Mouse (Mus musculus) liver, embryonic 14.5 days (tissue): ENCODE results near the gene Gucy1b2. TPM values are rescaled to one million over a fixed set of nuclear protein-coding genes. Genes with fewer than 3 reads are reported as not detected.

Source experiments
- ATAC-seq: fragments of 200-750 bp; cut with Nextera tagmentation; 2 replicates; pipeline ENCODE4 v1.8.0; 2017; ENCODE audit warnings: moderate number of reproducible peaks, mild to moderate bottlenecking, moderate library complexity; ENCODE audit not compliant: insufficient read depth
- DNase-seq, 3 experiments: peaks; one replicate each; pipeline ENCODE4 v3.0.0-alpha.2; 2012 to 2013; ENCODE audit warnings: low read depth in 3 of 3, low spot score in 3 of 3
- H3K27ac ChIP-seq: fragments of 300-500 bp; sonication (generic); 2 replicates; pipeline ENCODE4 v1.5.1; 2014; ENCODE audit warnings: moderate library complexity, mild to moderate bottlenecking, control low read depth, inconsistent platforms
- H3K27me3 ChIP-seq: fragments of 300-500 bp; sonication (generic); 2 replicates; pipeline ENCODE4 v1.6.1; 2014; ENCODE audit warnings: mild to moderate bottlenecking, low read length, moderate library complexity; ENCODE audit not compliant: control insufficient read depth, insufficient read depth
- H3K36me3 ChIP-seq: fragments of 300-500 bp; sonication (generic); replicated peaks from 2 replicates; pipeline ENCODE4 v1.6.1; 2014; ENCODE audit warnings: low read depth; ENCODE audit not compliant: control insufficient read depth, insufficient read depth
- H3K4me1 ChIP-seq, 2 experiments: fragments of 200-500 bp in 1 of 2; fragments of 300-500 bp in 1 of 2; sonication (generic) in 1 of 2; replicated peaks; 2 replicates each; pipeline ENCODE4 v1.6.1; 2012 to 2014; ENCODE audit warnings: antibody characterized with exemption in 1 of 2, inconsistent platforms in 1 of 2, low read length in 1 of 2; ENCODE audit not compliant: control insufficient read depth in 2 of 2, insufficient read depth in 2 of 2
- H3K4me2 ChIP-seq: fragments of 300-500 bp; sonication (generic); 2 replicates; pipeline ENCODE4 v1.6.1; 2014; ENCODE audit warnings: low read depth, mild to moderate bottlenecking, control low read depth, moderate library complexity
- H3K4me3 ChIP-seq, 2 experiments: fragments of 200-500 bp in 1 of 2; fragments of 300-500 bp in 1 of 2; sonication (generic) in 1 of 2; 2 replicates each; pipeline ENCODE4 v1.5.1; 2012 to 2014; ENCODE audit warnings: low read depth in 2 of 2, low read length in 2 of 2, mild to moderate bottlenecking in 2 of 2, control low read depth in 1 of 2, inconsistent platforms in 1 of 2, moderate library complexity in 1 of 2; ENCODE audit not compliant: insufficient read depth in 1 of 2
- H3K9ac ChIP-seq: fragments of 300-500 bp; sonication (generic); replicated peaks from 2 replicates; pipeline ENCODE4 v1.6.1; 2014; ENCODE audit warnings: mild to moderate bottlenecking, control low read depth, moderate library complexity
- H3K9me3 ChIP-seq: fragments of 300-500 bp; sonication (generic); 2 replicates; pipeline ENCODE4 v1.6.1; 2016; ENCODE audit warnings: low read length, mixed read lengths; ENCODE audit not compliant: control insufficient read depth
- CTCF ChIP-seq: IDR thresholded peaks from 2 replicates; pipeline ENCODE4 v1.5.1; 2016; ENCODE audit warnings: antibody characterized with exemption, low read depth, control low read depth
- EP300 ChIP-seq: IDR thresholded peaks from 2 replicates; pipeline ENCODE4 v1.6.1; 2016; ENCODE audit warnings: antibody characterized with exemption, low read depth
- WGBS: fragments of 180-500 bp; shearing (Covaris S2); extraction: QIAGEN DNeasy Blood & Tissue Kit; methylation state at CpG from one replicate; pipeline ENCODE4 v1.1.7; 2014; ENCODE audit not compliant: insufficient replicate concordance; 5-methylcytosine and 5-hydroxymethylcytosine counted together
- polyA plus RNA-seq, 2 experiments: library from polyadenylated mRNA; depleted of rRNA in 1 of 2; stranded (reverse) in 1 of 2; unstranded in 1 of 2; fragments of >200 nt; fragmentation: Nextera tagmentation in 1 of 2; extraction: Ambion mirVana in 1 of 2; gene quantifications; 2 replicates each; pipeline versions ENCODE4 v1.2.1 to v1.2.3; 2012 to 2014

The Gucy1b2 gene
- polyA plus RNA-seq, 2 experiments: not detected

DNA sequence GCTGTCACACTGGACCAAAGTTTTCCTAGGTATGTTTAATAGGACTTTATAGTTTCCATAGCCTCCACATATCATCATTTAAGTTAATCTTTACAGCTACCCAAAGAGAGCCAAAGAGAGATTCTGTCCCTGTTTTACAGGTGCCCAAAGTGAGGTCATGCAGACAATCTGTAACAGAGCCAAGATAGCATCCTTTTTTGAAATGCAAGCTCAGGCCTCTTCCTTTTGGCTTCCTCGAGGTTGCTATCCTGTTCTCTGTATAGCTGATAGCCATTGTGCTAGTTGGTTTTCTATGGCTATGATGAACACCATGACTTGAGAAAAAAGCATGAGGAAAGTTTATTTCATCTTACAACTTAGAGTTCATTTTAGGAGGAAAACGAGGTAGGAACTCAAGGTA, 80.0 kb downstream of the Gucy1b2 start:
- no peaks in the 10 kb centered on the region for H3K27me3 ChIP-seq
- H3K4me3 ChIP-seq: no peak overlapping the region
- TF ChIP-seq EP300 (no peak), CTCF (no peak)
- no peak overlapping the region for H3K4me2 ChIP-seq
- no peak for DNase-seq
- no peak overlapping the region for H3K9ac ChIP-seq
- H3K27ac ChIP-seq: no peak overlapping the region
- H3K9me3 ChIP-seq: no peaks in the 10 kb centered on the region
- 65% methylated on average over 2 of the region's 2 CpGs for WGBS
- ATAC-seq: no peak
- H3K4me1 ChIP-seq: peaks cover 0 to 3% of the 10 kb centered on the region in 2 experiments; a peak in 1 of 4 replicates
- no peaks in the 10 kb centered on the region; the same call in none of the 2 replicates for H3K36me3 ChIP-seq

DNA sequence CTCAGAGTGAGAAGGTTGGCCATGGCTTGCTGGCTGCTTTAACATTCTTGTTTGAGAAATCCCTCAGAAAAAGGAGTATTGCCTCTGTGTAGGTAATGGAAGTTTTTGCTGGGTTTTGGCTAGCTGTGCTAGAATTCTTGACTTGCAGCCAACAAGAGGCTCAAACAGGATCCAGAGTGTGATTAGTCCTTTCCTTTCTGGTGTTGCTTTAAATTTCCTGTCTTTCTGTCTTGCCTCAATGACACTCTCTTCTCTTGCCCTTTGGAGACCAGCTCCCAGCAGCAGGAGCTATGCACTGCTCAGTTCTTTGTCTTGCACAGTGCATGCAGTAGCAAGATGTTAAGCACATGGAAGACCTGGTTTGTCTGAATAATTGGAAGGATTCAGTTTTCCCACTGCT, 80.4 kb downstream of the Gucy1b2 start:
- H3K4me2 ChIP-seq: no peak overlapping the region
- H3K27me3 ChIP-seq: no peaks in the 10 kb centered on the region
- H3K27ac ChIP-seq: no peak overlapping the region
- H3K36me3 ChIP-seq: peaks cover 1% of the 10 kb centered on the region
- peaks cover 0 to 3% of the 10 kb centered on the region in 2 experiments; a peak in 1 of 4 replicates for H3K4me1 ChIP-seq
- no peaks in the 10 kb centered on the region for H3K9me3 ChIP-seq
- DNase-seq (no peak), ATAC-seq (no peak)
- TF ChIP-seq EP300: no peak
- TF ChIP-seq CTCF: no peak
- no peak overlapping the region for H3K9ac ChIP-seq
- no peak overlapping the region for H3K4me3 ChIP-seq

DNA sequence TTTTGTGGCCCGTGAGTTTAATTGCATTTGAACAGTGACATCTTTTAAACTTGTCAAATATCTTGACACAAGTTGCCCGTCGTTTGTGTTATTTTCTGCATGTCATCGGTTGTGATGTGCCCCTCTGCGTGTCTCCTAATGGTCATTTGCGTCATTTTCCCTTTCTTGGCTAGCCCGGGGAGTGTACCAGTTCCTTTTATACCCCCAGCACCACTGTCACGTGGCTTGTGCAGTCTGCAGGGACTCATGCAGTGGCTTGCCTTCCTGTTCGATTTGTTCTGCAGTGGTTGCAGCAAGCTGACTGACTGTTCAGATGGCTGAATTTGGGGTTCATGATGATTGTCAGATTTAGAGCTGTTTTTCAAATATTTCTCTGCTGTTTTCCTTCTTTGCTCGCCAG, 82.1 kb downstream of the Gucy1b2 start:
- no peak for TF ChIP-seq CTCF
- Histone ChIP-seq H3K27me3 (no peaks in the 10 kb centered on the region), H3K9ac (no peak overlapping the region), H3K4me3 (no peak overlapping the region), H3K4me1 (peaks cover 0 to 3% of the 10 kb centered on the region in 2 experiments; a peak in 1 of 4 replicates), H3K9me3 (no peaks in the 10 kb centered on the region), H3K27ac (no peak overlapping the region), H3K36me3 (peaks cover 6% of the 10 kb centered on the region), H3K4me2 (no peak overlapping the region)
- 72% methylated on average over 10 of the region's 10 CpGs for WGBS
- ATAC-seq: no peak
- no peak for DNase-seq

DNA sequence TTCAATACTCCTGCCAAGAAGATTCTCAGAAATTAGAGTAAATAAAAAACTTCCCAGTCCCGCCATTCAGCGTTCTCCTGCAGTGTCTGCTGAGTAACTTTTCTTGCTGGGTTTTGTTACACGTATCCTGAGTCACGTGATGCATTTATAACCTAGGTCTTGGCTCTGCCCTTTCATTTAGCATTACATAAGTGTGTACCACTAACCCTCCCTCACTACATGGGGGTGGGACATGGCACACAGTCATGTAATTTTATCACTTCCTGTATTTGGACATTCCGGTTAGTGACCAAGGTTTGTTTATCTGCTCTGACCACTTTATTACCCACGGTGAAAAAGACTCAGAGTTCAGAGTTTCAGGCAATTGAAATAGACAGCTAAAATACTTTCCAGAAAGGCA, 85.3 kb downstream of the Gucy1b2 start:
- H3K36me3 ChIP-seq: peaks cover 9% of the 10 kb centered on the region

DNA sequence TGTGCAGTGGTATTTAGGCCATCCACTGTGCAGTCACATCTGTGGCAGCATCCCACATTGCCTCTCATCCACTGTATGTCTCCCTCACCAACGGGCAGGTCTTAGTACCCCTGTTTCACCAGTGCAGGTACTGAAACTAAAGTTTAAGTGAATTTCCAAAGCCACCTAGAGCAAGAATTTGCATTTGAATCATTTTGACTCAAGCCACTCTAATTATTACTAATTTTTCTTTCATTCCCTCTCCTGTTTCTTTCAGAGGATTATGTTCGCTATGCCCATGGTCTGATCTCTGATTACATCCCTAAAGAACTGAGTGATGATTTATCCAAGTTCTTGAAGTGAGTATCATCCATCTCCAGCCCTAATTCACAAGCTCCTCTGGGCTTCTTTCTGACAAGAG, 92.3 kb downstream of the Gucy1b2 start:
- TF ChIP-seq EP300 (no peak), CTCF (no peak)
- Histone ChIP-seq H3K4me3 (no peak overlapping the region), H3K27ac (no peak overlapping the region), H3K9me3 (no peaks in the 10 kb centered on the region), H3K27me3 (no peaks in the 10 kb centered on the region), H3K9ac (no peak overlapping the region), H3K4me2 (no peak overlapping the region), H3K36me3 (peaks cover 18% of the 10 kb centered on the region), H3K4me1 (no peaks in the 10 kb centered on the region; a peak in 1 of 4 replicates)
- DNase-seq (no peak), ATAC-seq (no peak)
- 82% methylated on average over 2 of the region's 2 CpGs for WGBS

More for the DNA sequence above, 85.3 kb downstream of the Gucy1b2 start:
- peaks cover 0 to 3% of the 10 kb centered on the region in 2 experiments; a peak in 1 of 4 replicates for H3K4me1 ChIP-seq
- no peak for ATAC-seq
- no peak overlapping the region for H3K27ac ChIP-seq
- no peak overlapping the region for H3K4me2 ChIP-seq
- no peak overlapping the region for H3K4me3 ChIP-seq
- H3K27me3 ChIP-seq: no peaks in the 10 kb centered on the region
- H3K9ac ChIP-seq: no peak overlapping the region
- no peak for TF ChIP-seq EP300
- TF ChIP-seq CTCF: no peak
- 63% methylated on average over 6 of the region's 6 CpGs for WGBS
- no peak for DNase-seq
- H3K9me3 ChIP-seq: no peaks in the 10 kb centered on the region
